Mouse (Mus musculus) v-Abl transformed pro-B cells (cell line): Measurements from ENCODE around the gene Zfp764.
"Not testable (repeated sequence)": the region's sequence is repeated elsewhere in the genome, so short reads cannot be mapped to it uniquely, and the experiment has no call there.

Experiments used
- in situ Hi-C, 2 experiments: fragments of 400-800 bp; cut with MboI; formaldehyde crosslinking; loops; one replicate each; pipeline ENCODE4 v1.15.1; 2025; ENCODE audit not compliant: unreplicated experiment in 2 of 2

The Zfp764 gene

DNA sequence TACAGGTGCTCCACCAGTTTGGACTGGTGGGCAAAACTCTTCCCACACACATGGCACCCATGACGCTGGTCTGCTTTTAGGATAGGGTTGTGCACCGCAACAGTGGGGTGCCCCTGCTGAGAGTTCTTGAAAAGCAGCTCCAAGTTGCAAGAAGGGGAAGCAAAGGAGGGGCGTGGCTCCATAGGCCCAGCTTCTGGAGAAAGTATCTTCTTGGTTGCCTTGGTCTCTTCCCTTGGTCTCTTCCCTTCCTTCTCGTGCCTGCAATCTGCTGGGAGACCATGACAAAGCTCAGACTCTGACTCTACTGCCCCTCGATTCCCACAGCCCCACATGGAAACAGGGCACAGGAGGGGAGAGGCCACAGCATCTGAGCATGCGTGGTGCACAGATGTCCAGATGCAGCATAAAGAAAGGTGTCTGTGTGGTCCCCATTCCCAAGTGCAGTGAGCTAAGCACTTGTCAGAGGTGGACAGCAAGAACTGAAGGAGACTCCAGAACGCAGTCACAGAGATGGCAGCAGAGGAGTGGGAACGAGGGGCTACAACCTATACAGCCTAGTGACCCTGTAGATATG, 14.3 kb downstream of the Zfp764 start:
- in situ Hi-C loops: no loop called here

- in situ Hi-C loops: no loop called here
Observed at GRCm38 (mm10) chr7:127391538-127391937, 15.1 kb downstream of the Zfp764 start.

DNA sequence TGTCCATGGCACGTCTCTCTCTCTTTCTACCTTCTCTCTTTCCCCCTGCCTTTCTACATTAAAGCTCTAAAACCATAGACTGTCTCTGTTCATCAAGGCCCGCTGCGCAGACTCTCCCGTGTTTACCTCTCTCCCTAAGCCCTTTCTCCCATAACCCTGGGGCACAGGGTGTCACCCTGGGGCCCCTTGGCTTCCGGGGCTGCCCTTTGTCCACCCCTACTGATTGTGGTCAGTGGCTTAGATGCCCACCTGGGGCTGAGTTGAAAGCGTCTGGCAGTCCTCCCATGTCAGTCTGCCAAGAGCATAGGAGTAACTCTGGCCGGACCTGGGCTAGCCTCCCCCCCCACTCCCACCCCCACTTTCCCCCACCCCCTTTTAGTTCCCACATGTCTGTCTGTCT, 16.3 kb downstream of the Zfp764 start:
- in situ Hi-C loops: no loop called here

DNA sequence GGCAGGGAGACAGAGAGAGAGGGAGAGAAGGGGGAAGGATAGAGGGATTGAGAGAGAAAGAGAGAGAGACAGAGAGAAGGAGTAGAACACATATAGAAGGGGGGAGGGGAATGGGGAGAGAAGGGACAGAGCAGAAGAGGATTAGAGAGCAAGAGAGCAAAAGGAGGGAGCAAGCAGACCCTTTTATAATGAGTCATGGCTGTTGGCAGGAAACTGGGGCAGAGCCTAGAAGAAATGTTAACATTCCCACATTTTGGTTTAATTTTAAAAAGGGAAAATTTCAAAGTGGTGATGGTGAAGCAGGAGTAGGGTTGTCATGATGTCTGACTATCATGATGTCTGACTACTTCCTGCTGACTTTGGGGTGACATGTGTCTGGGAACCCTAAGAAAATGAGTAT, 18.4 kb downstream of the Zfp764 start:
- in situ Hi-C loops: not testable (repeated sequence)

DNA sequence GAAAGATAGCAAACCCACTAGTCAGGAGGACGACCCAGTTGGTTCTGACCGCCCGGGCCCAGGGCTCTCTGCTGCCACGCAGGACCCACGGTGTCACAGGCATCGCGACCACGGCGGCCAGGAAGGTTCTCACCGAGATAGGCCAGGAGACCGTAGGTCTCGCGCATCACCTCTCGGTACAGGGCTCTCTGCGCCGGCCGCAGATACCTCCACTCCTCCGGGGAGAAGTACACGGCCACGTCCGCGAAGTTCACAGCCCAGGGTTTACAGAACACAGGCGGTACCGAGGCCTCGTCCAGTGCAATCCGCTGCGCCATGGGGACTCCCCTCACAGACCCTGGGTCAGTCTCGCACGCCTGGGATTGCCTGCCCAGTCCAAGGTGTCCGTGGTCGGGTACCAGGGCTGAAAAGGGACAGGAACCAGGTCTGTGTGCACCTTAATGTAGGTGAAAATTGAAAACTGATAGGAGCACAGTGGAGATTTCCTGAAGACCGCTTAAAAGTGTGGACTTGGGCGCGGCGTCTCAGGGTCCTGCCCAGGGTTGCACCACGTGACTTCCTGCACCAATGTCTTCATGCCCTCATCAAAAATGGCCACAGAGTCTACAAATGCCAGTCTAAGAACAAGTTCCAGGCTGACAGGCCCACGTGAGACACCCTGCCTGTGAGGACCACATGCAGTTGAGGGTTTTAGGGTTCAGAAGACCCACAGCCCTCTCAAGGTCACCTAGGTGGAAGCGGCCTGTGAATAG, 19.8 kb downstream of the Zfp764 start, which contains the start of gene 9130019O22Rik:
TSS of gene 9130019O22Rik (minus strand) at position 526 of the 752 bp plus-strand sequence.
- in situ Hi-C loops: no loop called here

DNA sequence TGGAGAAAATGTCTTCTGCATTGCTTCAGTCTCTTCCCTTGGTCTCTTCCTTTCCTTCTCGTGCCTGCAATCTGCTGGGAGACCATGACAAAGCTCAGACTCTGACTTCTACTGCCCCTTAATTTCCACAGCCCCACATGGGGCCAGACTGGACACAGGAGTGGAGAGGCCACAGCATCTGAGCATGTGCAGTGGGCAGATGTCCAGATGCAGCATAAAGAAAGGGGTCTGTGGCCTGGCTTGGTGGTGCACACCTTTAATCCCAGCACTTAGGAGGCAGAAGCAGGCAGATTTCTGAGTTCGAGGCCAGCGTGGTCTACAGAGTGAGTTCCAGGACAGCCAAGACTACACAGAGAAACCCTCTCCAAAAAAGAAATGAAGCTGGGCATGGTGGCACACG, 21.1 kb downstream of the Zfp764 start:
- in situ Hi-C loops: not testable (repeated sequence)

DNA sequence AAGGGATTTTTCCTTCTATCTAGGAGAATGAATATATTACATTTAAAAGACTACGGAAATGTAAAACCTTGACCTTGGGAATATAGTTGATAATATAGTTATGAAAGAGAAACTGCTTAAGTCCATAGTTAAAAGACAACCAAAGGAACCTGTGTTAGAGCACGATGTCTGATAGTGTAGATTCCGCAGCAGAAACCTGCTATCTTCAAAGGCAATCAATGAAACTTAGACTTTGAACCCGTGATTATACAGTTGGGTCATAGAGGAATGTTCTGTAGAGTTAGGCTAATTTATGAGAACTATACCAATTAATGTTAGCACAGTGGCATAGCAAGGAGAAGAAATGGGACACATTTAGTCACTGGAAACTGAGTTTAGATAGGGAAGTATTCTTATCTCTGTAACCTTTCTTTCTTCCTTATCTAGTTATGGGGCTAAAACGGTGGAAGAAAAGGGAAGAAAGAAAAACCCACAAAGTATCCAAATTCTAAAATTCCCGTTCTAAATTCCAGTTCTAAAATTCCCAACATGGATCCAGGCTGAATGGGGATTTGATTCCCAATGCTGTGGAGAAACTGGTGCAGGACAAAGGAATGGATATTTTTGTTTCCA, 28.2 kb downstream of the Zfp764 start:
- in situ Hi-C loops: no loop called here

GRCm38 (mm10) chr7:127375271-127376245, 31.1 kb downstream of the Zfp764 start, which contains the start of gene Zfp747:
TSS of gene Zfp747 (minus strand) at chr7:127376050.
- in situ Hi-C loops: not testable (repeated sequence)

GRCm38 (mm10) chr7:127371870-127372269, 34.8 kb downstream of the Zfp764 start:
- in situ Hi-C loops: loop anchor here in 1 of 2 experiments (25.0 kb wide), 1 partner anchor 1340 kb away; no protein-coding TSS in a partner anchor

DNA sequence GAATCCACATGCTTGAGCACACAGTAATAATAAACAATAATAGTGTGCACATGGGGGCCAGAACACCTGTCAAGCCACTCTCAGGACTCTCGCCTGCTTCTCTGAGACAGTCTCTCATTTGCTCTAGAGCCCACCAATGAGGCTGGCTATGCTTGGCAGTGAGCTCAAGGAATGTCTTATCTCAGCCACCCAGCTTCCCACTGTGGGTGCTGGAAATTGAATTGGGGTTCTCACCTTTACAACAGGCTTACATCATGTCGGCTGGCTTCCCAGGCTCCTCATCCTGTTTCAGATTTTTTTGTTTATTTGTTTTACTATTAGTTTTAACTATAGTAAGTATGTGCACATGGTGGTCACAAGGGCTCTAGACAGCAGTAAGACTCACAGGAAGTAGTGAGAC, 35.4 kb downstream of the Zfp764 start:
- in situ Hi-C loops: loop anchor here in 1 of 2 experiments (25.0 kb wide), 1 partner anchor 1341 kb away; no protein-coding TSS in a partner anchor

- in situ Hi-C loops: loop anchor here (10.0 to 25.0 kb wide), 3 partner anchors 109 to 1346 kb away; partner anchors contain the start of genes Fbrs (in 1 of the 2) and Prss36 (in 1 of the 2)
Observed at GRCm38 (mm10) chr7:127366249-127366648, 40.4 kb downstream of the Zfp764 start.

- in situ Hi-C loops: loop anchor here (5.0 to 25.0 kb wide), 4 partner anchors 111 to 1348 kb away; partner anchors contain the start of genes Fbrs (in 1 of the 2) and Prss36 (in 1 of the 2)
Observed at GRCm38 (mm10) chr7:127364166-127364565, 42.5 kb downstream of the Zfp764 start.

DNA sequence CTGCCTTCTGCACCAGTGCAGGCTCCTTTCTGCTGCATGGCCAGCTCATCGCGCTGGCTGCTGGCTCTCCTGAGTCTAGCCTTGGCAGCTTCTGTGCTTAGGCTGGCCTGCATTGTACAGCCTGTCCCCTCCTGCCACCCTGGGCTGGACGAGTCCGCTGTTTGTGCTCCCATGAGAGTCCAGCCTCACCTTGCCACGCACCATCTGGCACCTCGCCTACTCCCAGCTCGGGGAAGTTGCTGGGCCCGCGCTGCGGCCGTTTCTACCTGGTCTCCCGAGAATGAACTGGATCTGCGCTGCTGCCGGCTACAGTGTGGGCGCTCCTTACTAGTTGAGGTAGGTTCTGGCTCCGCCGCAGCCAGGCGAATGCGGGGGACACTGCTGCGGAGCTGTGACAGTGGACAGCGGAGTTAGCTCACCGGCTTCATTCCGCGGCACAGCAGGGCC, 43.1 kb downstream of the Zfp764 start:
- in situ Hi-C loops: loop anchor here (5.0 to 25.0 kb wide), 4 partner anchors 111 to 1349 kb away; partner anchors contain the start of genes Fbrs (in 1 of the 2) and Prss36 (in 1 of the 2)

GRCm38 (mm10) chr7:127362418-127362817, 44.2 kb downstream of the Zfp764 start:
- in situ Hi-C loops: loop anchor here (5.0 to 25.0 kb wide), 4 partner anchors 112 to 1350 kb away; partner anchors contain the start of genes Fbrs (in 1 of the 2) and Prss36 (in 1 of the 2)

GRCm38 (mm10) chr7:127361449-127361848, 45.2 kb downstream of the Zfp764 start:
- in situ Hi-C loops: loop anchor here (5.0 to 25.0 kb wide), 4 partner anchors 113 to 1351 kb away; partner anchors contain the start of genes Fbrs (in 1 of the 2) and Prss36 (in 1 of the 2)

DNA sequence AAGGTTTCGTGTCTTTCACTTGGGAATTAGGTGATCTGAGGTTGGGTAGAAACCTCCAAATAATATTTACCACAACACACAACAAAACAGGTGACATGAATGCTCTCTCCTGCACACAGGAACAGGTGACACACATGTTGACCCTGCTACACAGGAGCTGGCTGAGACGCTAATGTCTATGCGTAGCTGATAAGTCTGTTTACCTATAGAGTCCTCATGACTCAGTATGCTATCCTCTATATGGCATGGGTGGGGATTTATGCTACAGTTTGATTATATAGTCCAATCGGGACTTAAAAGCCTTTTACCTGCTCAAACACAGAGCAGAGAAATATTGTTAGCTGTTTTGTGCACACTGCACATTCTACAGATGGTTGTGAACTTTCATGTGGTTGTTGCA, 46.4 kb downstream of the Zfp764 start:
- in situ Hi-C loops: loop anchor here (5.0 to 25.0 kb wide), 4 partner anchors 115 to 1352 kb away; partner anchors contain the start of genes Fbrs (in 1 of the 2) and Prss36 (in 1 of the 2)

DNA sequence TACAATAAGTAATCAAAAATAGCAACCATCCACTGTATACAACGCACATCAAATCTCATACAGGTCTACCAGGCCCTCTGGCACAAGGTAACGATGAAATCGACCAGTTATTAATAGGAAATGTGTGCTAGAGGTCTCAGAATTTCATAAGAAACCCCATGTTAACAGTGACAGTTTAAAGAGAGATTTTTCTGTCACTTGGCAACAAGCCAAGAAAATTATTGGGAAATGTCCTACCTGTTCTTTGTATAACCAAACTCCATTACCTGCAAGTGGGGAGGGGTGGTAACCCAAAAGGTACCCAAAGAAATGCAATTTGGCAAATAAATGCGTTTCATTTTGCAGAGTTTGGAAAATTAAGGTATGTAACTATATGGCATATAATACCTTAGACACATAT, 48.1 kb downstream of the Zfp764 start:
- in situ Hi-C loops: loop anchor here in 1 of 2 experiments (25.0 kb wide), 1 partner anchor 1354 kb away; no protein-coding TSS in a partner anchor

- in situ Hi-C loops: loop anchor here in 1 of 2 experiments (25.0 kb wide), 1 partner anchor 1354 kb away; no protein-coding TSS in a partner anchor
Observed at GRCm38 (mm10) chr7:127357871-127358270, 48.8 kb downstream of the Zfp764 start.

- in situ Hi-C loops: loop anchor here in 1 of 2 experiments (25.0 kb wide), 1 partner anchor 1357 kb away; no protein-coding TSS in a partner anchor
Observed at GRCm38 (mm10) chr7:127355796-127356195, 50.8 kb downstream of the Zfp764 start.
